Mouse (Mus musculus) CD8-positive naive resting alpha-beta T cell, adult 57 days (primary cell): ENCODE measurements around the gene Slc10a1. TPM values are rescaled to one million over a fixed set of nuclear protein-coding genes. Genes with fewer than 3 reads are reported as not detected.

ENCODE experiments used
- total RNA-seq: library from RNA; stranded (reverse); gene quantifications from one replicate; pipeline ENCODE4 v1.2.4, GENCODE M21; 2023

Gene Slc10a1
- total RNA-seq: not detected

DNA sequence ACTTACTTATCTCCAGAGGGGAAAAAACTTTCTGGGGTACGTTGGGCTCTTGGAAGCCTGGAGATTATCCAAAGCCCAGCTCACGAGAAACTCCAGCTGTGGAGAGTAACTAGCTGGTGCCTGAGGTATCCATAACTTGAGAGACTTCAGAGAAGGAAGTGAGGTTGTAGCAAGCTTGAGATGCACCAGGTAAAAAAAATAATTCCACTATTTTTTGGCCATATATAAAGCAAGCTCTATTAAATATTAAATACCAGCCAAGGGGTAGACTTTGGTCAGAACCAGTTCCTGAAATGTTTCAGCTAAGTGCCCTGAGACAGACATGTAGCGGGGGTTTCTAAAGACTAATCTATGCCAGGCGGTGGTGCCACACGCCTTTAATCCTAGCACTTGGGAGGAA lies at the start of gene Slc10a1:
TSS of gene Slc10a1 (minus strand) at position 101 of the 400 bp plus-strand sequence.

DNA sequence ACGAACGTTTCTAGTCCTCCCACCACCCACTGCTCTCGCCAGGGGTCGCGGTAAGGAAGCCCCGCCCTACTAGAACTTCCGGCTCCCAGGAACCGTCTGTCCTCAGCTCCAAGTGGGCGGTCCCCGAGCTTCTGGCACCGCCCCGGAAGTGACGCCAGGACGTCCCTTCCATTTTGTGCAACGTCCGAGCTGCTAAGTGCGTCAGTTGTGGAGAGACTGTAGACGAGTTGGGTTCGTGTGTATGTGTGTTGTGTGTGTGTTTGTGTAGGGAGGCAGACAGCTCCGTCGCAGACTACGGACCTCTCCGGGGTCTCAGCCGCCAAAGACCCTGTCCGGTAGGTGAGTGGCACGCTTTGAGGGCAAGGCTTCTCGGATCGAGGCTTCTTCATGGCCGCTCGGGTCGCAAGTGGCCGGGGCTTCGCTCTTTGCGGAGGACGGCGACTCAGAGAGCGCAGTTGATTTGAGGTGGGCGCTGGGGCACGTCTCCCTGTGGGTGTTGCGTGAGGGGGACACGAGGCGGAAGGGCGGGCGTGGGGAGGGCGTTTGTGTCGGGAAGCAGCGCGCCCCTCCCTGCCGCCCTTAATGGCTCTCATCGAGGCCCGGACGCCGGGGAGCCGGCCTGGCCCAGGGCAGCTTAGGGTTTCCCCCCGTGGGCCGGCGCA lies 23.0 kb downstream of the Slc10a1 start, which contains the start of gene Srsf5:
TSS of gene Srsf5 (plus strand) at position 171 of the 662 bp plus-strand sequence.

Other genes starting within 250 kb of the Slc10a1 start
- not detected for gene Ccdc177, start 208.0 kb downstream of the Slc10a1 start, total RNA-seq
- 112 TPM for gene Susd6, start 178.2 kb downstream of the Slc10a1 start, total RNA-seq
- gene Srsf5, start 23.2 kb downstream of the Slc10a1 start, total RNA-seq: 1,152 TPM
- 0.28 TPM for gene Smoc1, start 58.1 kb upstream of the Slc10a1 start, total RNA-seq